Mouse (Mus musculus) limb, embryonic 13.5 days (tissue): ENCODE measurements around the gene Map2k1. TPM values are rescaled to one million over a fixed set of nuclear protein-coding genes. Genes with fewer than 3 reads are reported as not detected.
"Not testable (repeated sequence)": the region's sequence is repeated elsewhere in the genome, so short reads cannot be mapped to it uniquely, and the experiment has no call there.

ENCODE experiments used
- ATAC-seq: fragments of 200-750 bp; cut with Nextera tagmentation; 2 replicates; pipeline ENCODE4 v1.8.0; 2017; ENCODE audit warnings: low read depth, moderate number of reproducible peaks, moderate TSS enrichment; ENCODE audit not compliant: low FRiP score
- H3K27ac ChIP-seq: fragments of 300-500 bp; sonication (generic); 2 replicates; pipeline ENCODE4 v1.5.1; 2015; ENCODE audit warnings: inconsistent platforms, mild to moderate bottlenecking, moderate library complexity
- H3K27me3 ChIP-seq: fragments of 300-500 bp; sonication (generic); 2 replicates; pipeline ENCODE4 v1.6.1; 2015; ENCODE audit warnings: mild to moderate bottlenecking, inconsistent platforms
- H3K36me3 ChIP-seq: fragments of 300-500 bp; sonication (generic); 2 replicates; pipeline ENCODE4 v1.6.1; 2015; ENCODE audit warnings: inconsistent platforms, mild to moderate bottlenecking, moderate library complexity
- H3K4me1 ChIP-seq: fragments of 300-500 bp; sonication (generic); 2 replicates; pipeline ENCODE4 v1.6.1; 2015; ENCODE audit warnings: inconsistent platforms
- H3K4me2 ChIP-seq: fragments of 300-500 bp; sonication (generic); replicated peaks from 2 replicates; pipeline ENCODE4 v1.6.1; 2015; ENCODE audit warnings: inconsistent platforms, mild to moderate bottlenecking, moderate library complexity
- H3K4me3 ChIP-seq: fragments of 300-500 bp; sonication (generic); 2 replicates; pipeline ENCODE4 v1.5.1; 2015; ENCODE audit warnings: moderate library complexity, mild to moderate bottlenecking, inconsistent platforms
- H3K9ac ChIP-seq: fragments of 300-500 bp; sonication (generic); 2 replicates; pipeline ENCODE4 v1.6.1; 2015; ENCODE audit warnings: mild to moderate bottlenecking, inconsistent platforms
- H3K9me3 ChIP-seq: fragments of 300-500 bp; sonication (generic); 2 replicates; pipeline ENCODE4 v1.6.1; 2016; ENCODE audit warnings: inconsistent platforms
- WGBS: fragments of 180-500 bp; shearing (Covaris S2); methylation state at CpG from one replicate; pipeline ENCODE4 v1.1.7; 2015; 5-methylcytosine and 5-hydroxymethylcytosine counted together
- polyA plus RNA-seq: library from polyadenylated mRNA; unstranded; fragments of >200 nt; fragmentation: Nextera tagmentation; extraction: Ambion mirVana; gene quantifications from 2 replicates; pipeline ENCODE4 v1.2.1, GENCODE M21; 2015

Gene Map2k1
- polyA plus RNA-seq, 1 experiment from 2014 or later = 80.1 TPM

- H3K4me3 ChIP-seq = no peak overlapping the region
- no peak for ATAC-seq
- no peaks in the 10 kb centered on the region for H3K27me3 ChIP-seq
- H3K4me1 ChIP-seq = no peaks in the 10 kb centered on the region
- H3K36me3 ChIP-seq = no peaks in the 10 kb centered on the region
- H3K9me3 ChIP-seq = no peaks in the 10 kb centered on the region
- H3K9ac ChIP-seq = no peak overlapping the region
- WGBS = 62% methylated on average over 3 of the region's 3 CpGs
- no peak overlapping the region for H3K4me2 ChIP-seq
- no peak overlapping the region for H3K27ac ChIP-seq
These were observed 17.8 kb upstream of the Map2k1 start for GRCm38 (mm10) chr9:64271249-64271648.

GRCm38 (mm10) chr9:64268836-64269235, 15.4 kb upstream of the Map2k1 start:
- 95% methylated on average over 8 of the region's 8 CpGs for WGBS
- not testable (repeated sequence) for H3K27ac ChIP-seq, H3K4me3 ChIP-seq, H3K9me3 ChIP-seq, ATAC-seq, H3K27me3 ChIP-seq, H3K9ac ChIP-seq, H3K4me1 ChIP-seq, H3K36me3 ChIP-seq, H3K4me2 ChIP-seq

GRCm38 (mm10) chr9:64268196-64268595, 14.8 kb upstream of the Map2k1 start:
- no peak for ATAC-seq
- no peak overlapping the region for H3K4me3 ChIP-seq
- H3K9me3 ChIP-seq = no peaks in the 10 kb centered on the region
- H3K4me1 ChIP-seq = no peaks in the 10 kb centered on the region
- H3K4me2 ChIP-seq = no peak overlapping the region
- no peaks in the 10 kb centered on the region for H3K36me3 ChIP-seq
- 84% methylated on average over 10 of the region's 10 CpGs for WGBS
- H3K27ac ChIP-seq = no peak overlapping the region
- no peak overlapping the region for H3K9ac ChIP-seq
- no peaks in the 10 kb centered on the region for H3K27me3 ChIP-seq

- WGBS = 92% methylated on average over 1 of the region's 1 CpGs
- ATAC-seq = no peak
- H3K4me1 ChIP-seq = no peaks in the 10 kb centered on the region
These were observed 13.8 kb upstream of the Map2k1 start for GRCm38 (mm10) chr9:64267231-64267630.

GRCm38 (mm10) chr9:64264813-64265212, 11.4 kb upstream of the Map2k1 start:
- 48% methylated on average over 1 of the region's 1 CpGs for WGBS
- no peak for ATAC-seq
- H3K9me3 ChIP-seq = no peaks in the 10 kb centered on the region
- no peaks in the 10 kb centered on the region for H3K36me3 ChIP-seq
- H3K9ac ChIP-seq = no peak overlapping the region
- H3K4me1 ChIP-seq = no peaks in the 10 kb centered on the region
- no peak overlapping the region for H3K4me2 ChIP-seq
- no peak overlapping the region for H3K27ac ChIP-seq
- H3K27me3 ChIP-seq = no peaks in the 10 kb centered on the region
- H3K4me3 ChIP-seq = no peak overlapping the region

More at GRCm38 (mm10) chr9:64267231-64267630, 13.8 kb upstream of the Map2k1 start:
- H3K27ac ChIP-seq = no peak overlapping the region
- H3K36me3 ChIP-seq = no peaks in the 10 kb centered on the region
- no peaks in the 10 kb centered on the region for H3K9me3 ChIP-seq
- no peak overlapping the region for H3K4me3 ChIP-seq
- H3K27me3 ChIP-seq = no peaks in the 10 kb centered on the region
- H3K4me2 ChIP-seq = no peak overlapping the region
- H3K9ac ChIP-seq = no peak overlapping the region

- no peak overlapping the region for H3K9ac ChIP-seq
- 85% methylated on average over 4 of the region's 4 CpGs for WGBS
- no peaks in the 10 kb centered on the region for H3K9me3 ChIP-seq
- H3K36me3 ChIP-seq = no peaks in the 10 kb centered on the region
- H3K4me3 ChIP-seq = no peak overlapping the region
- H3K27ac ChIP-seq = no peak overlapping the region
- no peak overlapping the region for H3K4me2 ChIP-seq
- H3K27me3 ChIP-seq = no peaks in the 10 kb centered on the region
- ATAC-seq = no peak
- H3K4me1 ChIP-seq = no peaks in the 10 kb centered on the region
These were observed 7.6 kb upstream of the Map2k1 start for GRCm38 (mm10) chr9:64261023-64261422.

- H3K9ac ChIP-seq = no peak overlapping the region
- H3K9me3 ChIP-seq = no peaks in the 10 kb centered on the region
- H3K4me1 ChIP-seq = no peaks in the 10 kb centered on the region
- no peak overlapping the region for H3K27ac ChIP-seq
- no peak overlapping the region for H3K4me3 ChIP-seq
- no peak overlapping the region for H3K4me2 ChIP-seq
- no peaks in the 10 kb centered on the region for H3K36me3 ChIP-seq
- WGBS = 89% methylated on average over 5 of the region's 5 CpGs
- no peaks in the 10 kb centered on the region for H3K27me3 ChIP-seq
- no peak for ATAC-seq
These were observed 6.5 kb upstream of the Map2k1 start for GRCm38 (mm10) chr9:64259906-64260305.

- Histone ChIP-seq H3K4me1 (peaks cover 13% of the 10 kb centered on the region), H3K27me3 (no peaks in the 10 kb centered on the region), H3K9ac (no peak overlapping the region), H3K4me2 (no peak overlapping the region), H3K27ac (no peak overlapping the region), H3K9me3 (no peaks in the 10 kb centered on the region), H3K36me3 (no peaks in the 10 kb centered on the region), H3K4me3 (no peak overlapping the region)
- ATAC-seq = no peak
- WGBS = 88% methylated on average over 3 of the region's 3 CpGs
These were observed 2.8 kb upstream of the Map2k1 start for GRCm38 (mm10) chr9:64256204-64256603.

GRCm38 (mm10) chr9:64255422-64255821, 2.0 kb upstream of the Map2k1 start:
- no peak overlapping the region for H3K9ac ChIP-seq
- WGBS = 77% methylated on average over 3 of the region's 3 CpGs

GRCm38 (mm10) chr9:64252591-64253020, 825 bp downstream of the Map2k1 start:
- Histone ChIP-seq H3K27me3 (no peaks in the 10 kb centered on the region), H3K9me3 (no peaks in the 10 kb centered on the region), H3K4me1 (peaks cover 25% of the 10 kb centered on the region), H3K4me2 (peak overlapping the region; percentile 78), H3K9ac (peak overlapping the region; percentile 94), H3K36me3 (peaks cover 7% of the 10 kb centered on the region; the same call in 1 of the 2 replicates), H3K27ac (peak overlapping the region; percentile 93), H3K4me3 (peak overlapping the region; percentile 95)
- no peak; the same call in 1 of the 2 replicates for ATAC-seq
- under 1% methylated on average over 16 of the region's 16 CpGs for WGBS

More at GRCm38 (mm10) chr9:64255422-64255821, 2.0 kb upstream of the Map2k1 start:
- no peaks in the 10 kb centered on the region for H3K36me3 ChIP-seq
- H3K4me3 ChIP-seq = no peak overlapping the region
- H3K4me1 ChIP-seq = peaks cover 20% of the 10 kb centered on the region
- H3K27ac ChIP-seq = no peak overlapping the region
- no peaks in the 10 kb centered on the region for H3K27me3 ChIP-seq
- ATAC-seq = no peak
- no peaks in the 10 kb centered on the region for H3K9me3 ChIP-seq
- no peak overlapping the region for H3K4me2 ChIP-seq

- Histone ChIP-seq H3K4me1 (peaks cover 25% of the 10 kb centered on the region), H3K36me3 (peaks cover 17% of the 10 kb centered on the region; the same call in 1 of the 2 replicates), H3K27ac (no peak overlapping the region), H3K27me3 (no peaks in the 10 kb centered on the region), H3K9me3 (no peaks in the 10 kb centered on the region), H3K4me3 (no peak overlapping the region), H3K4me2 (no peak overlapping the region), H3K9ac (no peak overlapping the region)
- ATAC-seq = no peak
These were observed 3.2 kb downstream of the Map2k1 start for GRCm38 (mm10) chr9:64250111-64250730.

GRCm38 (mm10) chr9:64249371-64249770, 4.1 kb downstream of the Map2k1 start:
- no peaks in the 10 kb centered on the region for H3K9me3 ChIP-seq
- no peaks in the 10 kb centered on the region for H3K27me3 ChIP-seq
- no peak overlapping the region for H3K4me2 ChIP-seq
- 82% methylated on average over 1 of the region's 1 CpGs for WGBS
- no peak overlapping the region for H3K4me3 ChIP-seq
- no peak overlapping the region for H3K27ac ChIP-seq
- peaks cover 20% of the 10 kb centered on the region; the same call in 1 of the 2 replicates for H3K36me3 ChIP-seq
- no peak for ATAC-seq
- no peak overlapping the region for H3K9ac ChIP-seq
- H3K4me1 ChIP-seq = peaks cover 25% of the 10 kb centered on the region

GRCm38 (mm10) chr9:64242381-64242831, 11.0 kb downstream of the Map2k1 start:
- WGBS = 73% methylated on average over 6 of the region's 6 CpGs
- H3K4me1 ChIP-seq = peaks cover 9% of the 10 kb centered on the region
- no peak overlapping the region for H3K9ac ChIP-seq
- H3K27ac ChIP-seq = no peak overlapping the region
- H3K4me3 ChIP-seq = no peak overlapping the region
- no peaks in the 10 kb centered on the region for H3K9me3 ChIP-seq
- no peak for ATAC-seq
- no peaks in the 10 kb centered on the region for H3K27me3 ChIP-seq
- peaks cover 13% of the 10 kb centered on the region; the same call in 1 of the 2 replicates for H3K36me3 ChIP-seq
- H3K4me2 ChIP-seq = no peak overlapping the region
